Mouse (Mus musculus) CD4-positive helper T cell, adult 2 months (primary cell): ENCODE results near the gene Mbnl1.

ENCODE experiments used
- DNase-seq: peaks from one replicate; pipeline ENCODE4 v3.0.0-alpha.2; 2012; ENCODE audit warnings: low read depth, missing footprints, low spot score

The Mbnl1 gene

GRCm38 (mm10) chr3:60604205-60604604 is 131.6 kb downstream of the Mbnl1 start:
- no peak for DNase-seq

- peak; percentile 59 for DNase-seq
These were observed 136.3 kb downstream of the Mbnl1 start for GRCm38 (mm10) chr3:60608952-60609403.

GRCm38 (mm10) chr3:60611839-60612238 is 139.2 kb downstream of the Mbnl1 start:
- DNase-seq = peak; percentile 75

GRCm38 (mm10) chr3:60613121-60613520 is 140.5 kb downstream of the Mbnl1 start:
- no peak for DNase-seq

- DNase-seq = peak; percentile 46
These were observed 141.9 kb downstream of the Mbnl1 start for GRCm38 (mm10) chr3:60614516-60614915.

- DNase-seq = no peak
These were observed 142.5 kb downstream of the Mbnl1 start for GRCm38 (mm10) chr3:60615057-60615606.

GRCm38 (mm10) chr3:60615615-60616014 is 143.0 kb downstream of the Mbnl1 start:
- DNase-seq = peak; percentile 42

GRCm38 (mm10) chr3:60616147-60616546 is 143.5 kb downstream of the Mbnl1 start:
- peak; percentile 44 for DNase-seq

GRCm38 (mm10) chr3:60617643-60618042 is 145.0 kb downstream of the Mbnl1 start:
- no peak for DNase-seq

- DNase-seq = no peak
These were observed 147.6 kb downstream of the Mbnl1 start for GRCm38 (mm10) chr3:60620236-60620635.

- no peak for DNase-seq
These were observed 158.6 kb downstream of the Mbnl1 start for GRCm38 (mm10) chr3:60631183-60631582.

GRCm38 (mm10) chr3:60631754-60632153 is 159.1 kb downstream of the Mbnl1 start:
- DNase-seq = no peak

GRCm38 (mm10) chr3:60632796-60633466 is 160.3 kb downstream of the Mbnl1 start:
- no peak for DNase-seq

- no peak for DNase-seq
These were observed 165.9 kb downstream of the Mbnl1 start for GRCm38 (mm10) chr3:60638530-60638929.

GRCm38 (mm10) chr3:60639135-60639534 is 166.5 kb downstream of the Mbnl1 start:
- peak; percentile 40 for DNase-seq

- no peak for DNase-seq
These were observed 169.6 kb downstream of the Mbnl1 start for GRCm38 (mm10) chr3:60642227-60642626.

- DNase-seq = no peak
These were observed 172.9 kb downstream of the Mbnl1 start for GRCm38 (mm10) chr3:60645531-60645930.

GRCm38 (mm10) chr3:60648293-60648692 is 175.7 kb downstream of the Mbnl1 start:
- no peak for DNase-seq

GRCm38 (mm10) chr3:60660762-60661161 is 188.1 kb downstream of the Mbnl1 start:
- DNase-seq = no peak
